Mouse (Mus musculus): ENCODE data around the gene Rlf.

GRCm38 (mm10) chr4:121197856-121198255 is 17.0 kb downstream of the Rlf start:
- no peak for TF ChIP-seq CTCF (IDR thresholded peaks at IDR 0.05; ENCODE audit: extremely low read depth, insufficient read length, insufficient replicate concordance, low read depth, low read length)
- TF ChIP-seq POLR2A (IDR thresholded peaks at IDR 0.05; ENCODE audit: low read depth, low read length) = no peak

All from small intestine, adult 2 months (tissue).